Mouse (Mus musculus): Measurements from ENCODE around the gene Stk17b. TPM values are rescaled to one million over a fixed set of nuclear protein-coding genes. Genes with fewer than 3 reads are reported as not detected.
"Not testable (repeated sequence)": the region's sequence is repeated elsewhere in the genome, so short reads cannot be mapped to it uniquely, and the experiment has no call there.

Stk17b gene
- polyA plus RNA-seq, 1 experiment from 2014 or later = 15.0 TPM

DNA sequence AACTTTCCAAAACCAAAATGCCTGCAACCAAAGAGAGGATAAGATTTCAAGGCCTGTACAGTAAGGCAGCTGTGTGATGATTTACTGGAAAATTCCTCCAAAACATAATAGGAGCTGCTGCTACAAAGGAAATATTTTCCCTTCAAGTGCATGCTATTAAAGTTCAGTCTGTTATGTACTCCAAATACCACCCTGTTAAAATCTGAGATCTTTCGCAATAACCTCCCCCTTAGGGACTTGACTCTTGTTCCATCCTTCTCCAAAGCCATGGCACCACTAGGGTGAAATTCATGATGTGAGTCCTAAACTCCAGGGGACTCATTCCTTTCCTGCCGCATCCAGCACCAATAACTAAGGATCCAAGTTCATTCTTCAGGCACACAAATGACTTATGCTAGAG is 58.1 kb downstream of the Stk17b start:
- no peak for TF ChIP-seq CTCF (IDR thresholded peaks at IDR 0.05; ENCODE audit: low read depth)
- Histone ChIP-seq H3K9me3 (ENCODE audit: low read depth, low read length) (no peaks in the 10 kb centered on the region), H3K4me2 (no peak overlapping the region), H3K9ac (no peak overlapping the region), H3K36me3 (ENCODE audit: insufficient read depth) (no peaks in the 10 kb centered on the region), H3K4me1 (ENCODE audit: insufficient read depth) (no peaks in the 10 kb centered on the region), H3K27ac (ENCODE audit: low read depth) (no peak overlapping the region), H3K4me3 (ENCODE audit: low read depth, low read length) (no peak overlapping the region), H3K27me3 (ENCODE audit: insufficient read depth, low read length) (no peaks in the 10 kb centered on the region)
- ATAC-seq (ENCODE audit: insufficient read depth) = no peak
- 84% methylated on average over 2 of the region's 2 CpGs for WGBS
- no peak for DNase-seq

DNA sequence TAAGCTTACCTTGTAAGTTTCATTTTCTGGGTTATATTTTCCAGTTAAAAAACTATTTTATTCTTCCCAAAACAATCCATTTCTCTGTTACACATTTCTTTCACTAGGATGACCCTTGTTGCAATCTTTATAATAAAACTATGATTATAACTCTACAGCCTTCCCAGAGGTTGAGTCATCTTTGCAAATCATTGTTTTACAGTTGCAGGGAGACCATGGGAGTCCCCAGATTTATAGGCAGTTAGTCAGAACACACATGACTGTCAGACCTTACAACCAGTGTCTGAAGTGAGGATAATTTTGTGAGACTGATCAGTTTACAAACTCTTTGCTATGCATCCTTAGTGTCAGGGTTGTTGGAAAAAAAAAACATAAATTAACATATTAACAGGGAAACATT is 63.7 kb downstream of the Stk17b start:
- Histone ChIP-seq H3K27ac (ENCODE audit: low read depth) (no peak overlapping the region), H3K36me3 (ENCODE audit: insufficient read depth) (no peaks in the 10 kb centered on the region), H3K4me2 (no peak overlapping the region), H3K4me3 (ENCODE audit: low read depth, low read length) (no peak overlapping the region), H3K9me3 (ENCODE audit: low read depth, low read length) (no peaks in the 10 kb centered on the region), H3K9ac (no peak overlapping the region), H3K27me3 (ENCODE audit: insufficient read depth, low read length) (no peaks in the 10 kb centered on the region), H3K4me1 (ENCODE audit: insufficient read depth) (no peaks in the 10 kb centered on the region)
- DNase-seq (no peak), ATAC-seq (ENCODE audit: insufficient read depth) (no peak)
- no peak for TF ChIP-seq CTCF (IDR thresholded peaks at IDR 0.05; ENCODE audit: low read depth)

DNA sequence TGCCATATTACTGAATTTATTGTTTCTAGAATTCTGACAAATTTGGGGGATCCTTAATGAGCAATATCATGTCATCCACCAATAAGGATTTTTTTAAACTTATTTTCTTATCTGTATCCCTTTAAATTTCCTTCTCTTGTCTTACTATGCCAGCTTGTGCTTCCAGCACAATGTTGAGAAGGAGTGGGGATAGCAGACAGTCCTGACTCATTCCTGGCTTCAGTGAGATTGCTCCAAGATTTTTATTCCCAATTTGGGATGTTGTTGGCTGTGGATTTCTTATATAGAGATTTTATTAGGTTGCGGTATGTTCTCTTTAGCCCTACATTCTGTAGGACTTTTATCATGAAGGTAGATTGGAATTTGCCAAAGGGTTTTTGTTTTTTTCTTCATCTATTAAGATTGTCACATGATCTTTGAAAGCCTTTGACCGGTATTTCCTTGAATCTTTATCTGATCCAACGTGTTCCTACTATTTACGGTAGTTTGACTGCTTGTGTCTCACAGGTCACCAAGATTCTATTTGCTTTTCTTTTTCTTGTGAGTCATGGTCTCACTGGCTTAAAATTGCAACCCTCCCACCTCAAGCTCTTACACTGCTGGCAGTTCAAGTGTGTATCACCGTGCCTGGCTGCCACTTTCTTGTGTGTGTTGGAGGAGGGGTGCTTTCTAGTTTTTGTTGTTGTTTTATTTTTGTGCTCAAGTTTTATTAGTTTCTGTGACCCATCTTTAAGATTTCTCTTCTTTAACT is 64.2 kb downstream of the Stk17b start:
- H3K9ac ChIP-seq = no peak overlapping the region
- H3K4me2 ChIP-seq = no peak overlapping the region
- H3K4me3 ChIP-seq (ENCODE audit: low read depth, low read length) = no peak overlapping the region
- H3K9me3 ChIP-seq (ENCODE audit: low read depth, low read length) = no peaks in the 10 kb centered on the region
- TF ChIP-seq CTCF (IDR thresholded peaks at IDR 0.05; ENCODE audit: low read depth) = no peak
- no peaks in the 10 kb centered on the region for H3K36me3 ChIP-seq (ENCODE audit: insufficient read depth)
- WGBS = 55% methylated on average over 5 of the region's 5 CpGs
- no peak for DNase-seq
- no peak overlapping the region for H3K27ac ChIP-seq (ENCODE audit: low read depth)
- H3K4me1 ChIP-seq (ENCODE audit: insufficient read depth) = no peaks in the 10 kb centered on the region
- H3K27me3 ChIP-seq (ENCODE audit: insufficient read depth, low read length) = no peaks in the 10 kb centered on the region
- ATAC-seq (ENCODE audit: insufficient read depth) = no peak

DNA sequence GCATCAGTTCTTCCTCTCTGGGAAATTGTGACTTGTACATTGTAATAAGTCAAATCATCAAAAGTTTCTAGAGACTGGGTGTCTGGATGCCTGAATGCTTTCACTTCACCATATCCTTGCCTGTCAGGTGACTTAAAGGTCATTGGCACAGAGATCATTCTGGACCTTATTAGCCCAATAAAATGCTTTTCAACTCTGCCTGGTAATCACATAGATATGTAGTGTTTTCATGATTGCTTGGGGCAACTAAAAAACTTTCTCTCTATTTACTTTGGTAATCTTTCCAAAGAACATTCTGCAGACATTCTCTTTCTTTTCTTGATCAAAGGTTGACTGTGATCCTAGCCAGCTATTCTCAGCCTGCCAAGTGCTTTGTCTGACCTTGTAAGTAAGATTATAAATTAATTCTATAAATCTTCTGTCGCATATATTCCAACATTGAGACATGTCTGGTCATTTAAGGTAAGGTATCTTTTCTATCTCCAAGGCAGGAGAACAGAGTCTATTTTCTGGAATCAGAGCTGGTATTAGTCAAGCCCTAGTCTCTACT is 69.0 kb downstream of the Stk17b start:
- Histone ChIP-seq H3K27ac (ENCODE audit: low read depth) (no peak overlapping the region), H3K27me3 (ENCODE audit: insufficient read depth, low read length) (no peaks in the 10 kb centered on the region), H3K9ac (no peak overlapping the region), H3K4me2 (no peak overlapping the region), H3K36me3 (ENCODE audit: insufficient read depth) (no peaks in the 10 kb centered on the region), H3K9me3 (ENCODE audit: low read depth, low read length) (no peaks in the 10 kb centered on the region), H3K4me3 (ENCODE audit: low read depth, low read length) (no peak overlapping the region), H3K4me1 (ENCODE audit: insufficient read depth) (no peaks in the 10 kb centered on the region)
- TF ChIP-seq CTCF (IDR thresholded peaks at IDR 0.05; ENCODE audit: low read depth) = no peak
- 85% methylated on average over 1 of the region's 1 CpGs for WGBS
- DNase-seq (no peak), ATAC-seq (ENCODE audit: insufficient read depth) (no peak)

DNA sequence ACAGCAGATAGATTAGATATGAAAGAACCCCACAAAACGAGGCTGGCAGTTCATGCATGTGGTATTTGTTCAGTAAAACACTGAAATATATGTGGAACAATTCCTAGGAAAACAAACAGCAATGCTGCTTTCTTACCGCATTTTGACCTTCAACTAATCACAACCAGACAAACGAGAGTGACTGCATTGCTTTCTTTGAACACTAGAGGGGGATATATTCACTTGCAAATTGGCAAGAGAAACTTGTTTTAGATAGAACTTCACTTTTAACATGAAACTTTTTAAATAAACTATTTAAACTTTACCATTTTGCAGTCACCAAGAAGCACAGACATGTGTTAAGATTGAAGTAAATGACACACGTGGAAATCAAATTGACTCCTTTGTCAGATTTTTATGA is 69.6 kb downstream of the Stk17b start:
- H3K4me1 ChIP-seq (ENCODE audit: insufficient read depth) = no peaks in the 10 kb centered on the region
- WGBS = 2% methylated on average over 4 of the region's 4 CpGs
- no peaks in the 10 kb centered on the region for H3K36me3 ChIP-seq (ENCODE audit: insufficient read depth)
- DNase-seq (peak; percentile 94), ATAC-seq (ENCODE audit: insufficient read depth) (no peak)
- H3K4me3 ChIP-seq (ENCODE audit: low read depth, low read length) = no peak overlapping the region
- H3K9me3 ChIP-seq (ENCODE audit: low read depth, low read length) = no peaks in the 10 kb centered on the region
- no peak overlapping the region for H3K4me2 ChIP-seq
- H3K9ac ChIP-seq = no peak overlapping the region
- H3K27ac ChIP-seq (ENCODE audit: low read depth) = no peak overlapping the region
- no peaks in the 10 kb centered on the region for H3K27me3 ChIP-seq (ENCODE audit: insufficient read depth, low read length)
- TF ChIP-seq CTCF (IDR thresholded peaks at IDR 0.05; ENCODE audit: low read depth) = peak; percentile 79

DNA sequence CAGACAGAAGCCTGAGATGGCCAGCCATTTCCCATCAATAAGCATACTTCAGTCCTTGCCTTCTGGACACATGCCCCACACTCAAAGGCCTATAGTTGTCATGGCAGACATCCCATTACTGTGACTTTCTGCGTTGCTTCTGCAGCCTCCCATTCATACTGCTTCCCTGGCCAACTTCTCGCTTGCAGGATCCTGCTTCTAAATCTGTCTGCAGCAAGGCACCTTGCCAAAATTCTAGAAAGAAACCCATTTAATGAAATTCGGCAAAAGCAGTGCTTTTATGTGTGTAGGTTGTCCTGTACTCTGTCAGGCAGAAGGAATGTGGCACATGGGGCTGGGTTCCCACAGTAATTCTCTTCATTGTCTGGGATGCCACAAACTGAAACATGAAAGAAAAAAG is 71.6 kb downstream of the Stk17b start:
- not testable (repeated sequence) for H3K27ac ChIP-seq (ENCODE audit: low read depth); H3K9ac ChIP-seq; DNase-seq; H3K9me3 ChIP-seq (ENCODE audit: low read depth, low read length); H3K4me2 ChIP-seq; H3K4me1 ChIP-seq (ENCODE audit: insufficient read depth); H3K27me3 ChIP-seq (ENCODE audit: insufficient read depth, low read length); H3K4me3 ChIP-seq (ENCODE audit: low read depth, low read length); H3K36me3 ChIP-seq (ENCODE audit: insufficient read depth)
- WGBS = 32% methylated on average over 2 of the region's 3 CpGs
- ATAC-seq (ENCODE audit: insufficient read depth) = peak; percentile 77; the same call in 1 of the 2 replicates

DNA sequence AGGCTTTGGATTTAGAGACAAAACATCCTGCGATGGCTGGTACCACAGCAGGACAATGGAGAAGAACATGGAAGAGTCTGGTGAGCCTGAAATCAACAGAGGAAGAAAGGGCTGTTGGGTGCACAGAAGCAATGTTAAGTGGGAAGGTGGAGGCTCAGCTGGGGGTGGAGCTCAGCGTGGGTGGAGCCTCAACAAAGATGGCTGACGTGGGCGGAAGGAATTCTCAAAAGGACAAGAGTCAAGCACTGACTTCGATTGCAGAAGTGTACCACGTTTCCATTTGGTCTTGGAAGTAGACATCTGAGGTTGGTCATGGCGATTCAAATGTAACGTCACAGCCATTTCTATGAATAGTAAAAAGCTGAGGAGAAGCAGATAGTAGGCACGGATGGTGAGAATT is 74.0 kb downstream of the Stk17b start:
- DNase-seq = no peak
- H3K9me3 ChIP-seq (ENCODE audit: low read depth, low read length) = no peaks in the 10 kb centered on the region

DNA sequence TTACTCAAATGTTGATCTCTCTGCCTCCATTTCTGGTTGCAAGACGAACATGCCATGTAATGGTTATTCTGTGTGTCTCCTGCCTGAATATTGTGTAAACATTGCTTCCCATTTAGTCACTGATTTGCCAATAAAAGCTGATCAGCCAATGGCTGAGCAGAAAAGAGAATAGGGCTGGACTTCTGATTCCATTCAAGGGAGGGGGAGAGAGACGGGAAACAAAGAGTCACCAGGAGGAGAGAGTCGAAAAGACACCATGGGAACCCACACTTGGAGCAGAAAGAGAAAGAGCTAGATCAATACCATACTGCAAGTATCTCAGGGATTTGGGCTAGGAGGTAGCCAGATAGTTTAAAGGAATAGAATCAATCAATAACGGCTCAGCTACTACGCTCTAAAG is 75.4 kb downstream of the Stk17b start:
- H3K36me3 ChIP-seq (ENCODE audit: insufficient read depth); H3K4me1 ChIP-seq (ENCODE audit: insufficient read depth); H3K9me3 ChIP-seq (ENCODE audit: low read depth, low read length); ATAC-seq (ENCODE audit: insufficient read depth); H3K4me2 ChIP-seq; H3K27ac ChIP-seq (ENCODE audit: low read depth); DNase-seq; H3K4me3 ChIP-seq (ENCODE audit: low read depth, low read length); H3K27me3 ChIP-seq (ENCODE audit: insufficient read depth, low read length); H3K9ac ChIP-seq: not testable (repeated sequence)
- whole genome bisulfite sequencing = 70% methylated on average over 5 of the region's 5 CpGs

More for the DNA sequence above, 74.0 kb downstream of the Stk17b start:
- 91% methylated on average over 9 of the region's 9 CpGs for WGBS
- no peak for ATAC-seq (ENCODE audit: insufficient read depth)
- Histone ChIP-seq H3K27ac (ENCODE audit: low read depth) (no peak overlapping the region), H3K4me2 (no peak overlapping the region), H3K9ac (no peak overlapping the region), H3K4me1 (ENCODE audit: insufficient read depth) (no peaks in the 10 kb centered on the region), H3K4me3 (ENCODE audit: low read depth, low read length) (no peak overlapping the region), H3K36me3 (ENCODE audit: insufficient read depth) (no peaks in the 10 kb centered on the region), H3K27me3 (ENCODE audit: insufficient read depth, low read length) (no peaks in the 10 kb centered on the region)
- no peak for TF ChIP-seq CTCF (IDR thresholded peaks at IDR 0.05; ENCODE audit: low read depth)
